Mouse (Mus musculus) heart, embryonic 15.5 days (tissue): ENCODE data around the gene Ywhag. TPM values are rescaled to one million over a fixed set of nuclear protein-coding genes. Genes with fewer than 3 reads are reported as not detected.

ENCODE experiments used
- ATAC-seq: fragments of 200-750 bp; cut with Nextera tagmentation; replicated peaks from 2 replicates; pipeline ENCODE4 v1.8.0; 2017; ENCODE audit warnings: low read depth, moderate TSS enrichment; ENCODE audit not compliant: insufficient number of reproducible peaks, insufficient read depth, low FRiP score
- H3K27ac ChIP-seq: fragments of 300-500 bp; sonication (generic); 2 replicates; pipeline ENCODE4 v1.5.1; 2015; ENCODE audit warnings: mild to moderate bottlenecking, inconsistent platforms
- H3K27me3 ChIP-seq: fragments of 300-500 bp; sonication (generic); 2 replicates; pipeline ENCODE4 v1.6.1; 2015; ENCODE audit warnings: inconsistent platforms
- H3K36me3 ChIP-seq: fragments of 300-500 bp; sonication (generic); 2 replicates; pipeline ENCODE4 v1.6.1; 2015; ENCODE audit warnings: mild to moderate bottlenecking, inconsistent platforms
- H3K4me1 ChIP-seq: fragments of 300-500 bp; sonication (generic); replicated peaks from 2 replicates; pipeline ENCODE4 v1.6.1; 2015; ENCODE audit warnings: inconsistent platforms
- H3K4me2 ChIP-seq: fragments of 300-500 bp; sonication (generic); 2 replicates; pipeline ENCODE4 v1.6.1; 2015; ENCODE audit warnings: inconsistent platforms, mild to moderate bottlenecking, moderate library complexity
- H3K4me3 ChIP-seq: fragments of 300-500 bp; sonication (generic); 2 replicates; pipeline ENCODE4 v1.5.1; 2015; ENCODE audit warnings: mild to moderate bottlenecking, inconsistent platforms
- H3K9ac ChIP-seq: fragments of 300-500 bp; sonication (generic); 2 replicates; pipeline ENCODE4 v1.6.1; 2015; ENCODE audit warnings: mild to moderate bottlenecking, inconsistent platforms
- H3K9me3 ChIP-seq: fragments of 300-500 bp; sonication (generic); replicated peaks from 2 replicates; pipeline ENCODE4 v1.6.1; 2016; ENCODE audit warnings: inconsistent platforms
- WGBS: fragments of 180-500 bp; shearing (Covaris S2); methylation state at CpG from one replicate; pipeline ENCODE4 v1.1.7; 2015; ENCODE audit warnings: mixed read lengths; 5-methylcytosine and 5-hydroxymethylcytosine counted together
- polyA plus RNA-seq: library from polyadenylated mRNA; unstranded; fragments of >200 nt; fragmentation: Nextera tagmentation; extraction: Ambion mirVana; gene quantifications from 2 replicates; pipeline ENCODE4 v1.2.1, GENCODE M21; 2015

Ywhag gene
- polyA plus RNA-seq, 1 experiment from 2014 or later, result 150 TPM

- H3K9me3 ChIP-seq, result no peaks in the 10 kb centered on the region
- H3K27me3 ChIP-seq, result no peaks in the 10 kb centered on the region
- no peak for ATAC-seq
- 87% methylated on average over 25 of the region's 25 CpGs for WGBS
- H3K9ac ChIP-seq, result no peak overlapping the region
- no peak overlapping the region for H3K27ac ChIP-seq
- H3K36me3 ChIP-seq, result peaks cover 45% of the 10 kb centered on the region
- no peak overlapping the region for H3K4me3 ChIP-seq
- H3K4me1 ChIP-seq, result peaks cover 62% of the 10 kb centered on the region
- no peak overlapping the region for H3K4me2 ChIP-seq
Observed at GRCm38 (mm10) chr5:135910813-135911212, 23.6 kb downstream of the Ywhag start.

- Histone ChIP-seq H3K9me3 (no peaks in the 10 kb centered on the region), H3K9ac (no peak overlapping the region), H3K4me2 (no peak overlapping the region), H3K4me3 (no peak overlapping the region), H3K4me1 (peaks cover 59% of the 10 kb centered on the region), H3K36me3 (peaks cover 45% of the 10 kb centered on the region), H3K27me3 (no peaks in the 10 kb centered on the region), H3K27ac (no peak overlapping the region)
- no peak for ATAC-seq
- 78% methylated on average over 10 of the region's 10 CpGs for WGBS
Observed at GRCm38 (mm10) chr5:135909646-135910045, 24.8 kb downstream of the Ywhag start.

- Histone ChIP-seq H3K27me3 (no peaks in the 10 kb centered on the region), H3K4me3 (no peak overlapping the region), H3K27ac (no peak overlapping the region), H3K4me1 (peaks cover 60% of the 10 kb centered on the region), H3K9me3 (no peaks in the 10 kb centered on the region), H3K9ac (no peak overlapping the region), H3K4me2 (no peak overlapping the region), H3K36me3 (peaks cover 45% of the 10 kb centered on the region)
- 89% methylated on average over 16 of the region's 16 CpGs for WGBS
- no peak for ATAC-seq
Observed at GRCm38 (mm10) chr5:135908989-135909388, 25.4 kb downstream of the Ywhag start.

GRCm38 (mm10) chr5:135908185-135908584 is 26.2 kb downstream of the Ywhag start:
- Histone ChIP-seq H3K27ac (peak overlapping the region; percentile 5; the same call in 1 of the 2 replicates), H3K4me2 (no peak overlapping the region), H3K36me3 (peaks cover 45% of the 10 kb centered on the region), H3K4me1 (peaks cover 58% of the 10 kb centered on the region), H3K9ac (no peak overlapping the region), H3K27me3 (no peaks in the 10 kb centered on the region), H3K4me3 (no peak overlapping the region), H3K9me3 (no peaks in the 10 kb centered on the region)
- no peak for ATAC-seq
- 83% methylated on average over 12 of the region's 12 CpGs for WGBS

- Histone ChIP-seq H3K4me1 (peaks cover 50% of the 10 kb centered on the region), H3K4me3 (no peak overlapping the region), H3K27me3 (no peaks in the 10 kb centered on the region), H3K4me2 (no peak overlapping the region), H3K36me3 (peaks cover 45% of the 10 kb centered on the region), H3K9ac (no peak overlapping the region), H3K27ac (peak overlapping the region; percentile 5), H3K9me3 (no peaks in the 10 kb centered on the region)
- ATAC-seq, result no peak
- WGBS, result 67% methylated on average over 13 of the region's 13 CpGs
Observed at GRCm38 (mm10) chr5:135907256-135907655, 27.2 kb downstream of the Ywhag start.

- no peaks in the 10 kb centered on the region for H3K9me3 ChIP-seq
- ATAC-seq, result no peak
- H3K4me2 ChIP-seq, result no peak overlapping the region
- no peaks in the 10 kb centered on the region for H3K27me3 ChIP-seq
- H3K27ac ChIP-seq, result peak overlapping the region; percentile 5; the same call in 1 of the 2 replicates
- H3K9ac ChIP-seq, result no peak overlapping the region
- 84% methylated on average over 4 of the region's 4 CpGs for WGBS
- H3K4me3 ChIP-seq, result no peak overlapping the region
- H3K4me1 ChIP-seq, result peaks cover 46% of the 10 kb centered on the region
- H3K36me3 ChIP-seq, result peaks cover 45% of the 10 kb centered on the region
Observed at GRCm38 (mm10) chr5:135906846-135907245, 27.6 kb downstream of the Ywhag start.

GRCm38 (mm10) chr5:135905320-135906225 is 28.8 kb downstream of the Ywhag start:
- Histone ChIP-seq H3K4me3 (no peak overlapping the region), H3K4me2 (no peak overlapping the region), H3K36me3 (peaks cover 33% of the 10 kb centered on the region), H3K27me3 (no peaks in the 10 kb centered on the region), H3K9ac (no peak overlapping the region), H3K27ac (peak overlapping the region; percentile 45), H3K9me3 (no peaks in the 10 kb centered on the region), H3K4me1 (peaks cover 44% of the 10 kb centered on the region)
- 42% methylated on average over 8 of the region's 8 CpGs for WGBS
- no peak for ATAC-seq

- Histone ChIP-seq H3K9me3 (no peaks in the 10 kb centered on the region), H3K4me3 (peak overlapping the region; percentile 47), H3K4me1 (peaks cover 43% of the 10 kb centered on the region), H3K4me2 (peak overlapping the region; percentile 82), H3K27me3 (no peaks in the 10 kb centered on the region), H3K27ac (peak overlapping the region; percentile 81), H3K36me3 (peaks cover 20% of the 10 kb centered on the region; the same call in 1 of the 2 replicates), H3K9ac (no peak overlapping the region)
- ATAC-seq, result no peak
- WGBS, result 55% methylated on average over 5 of the region's 5 CpGs
Observed at GRCm38 (mm10) chr5:135904259-135904658, 30.2 kb downstream of the Ywhag start.

GRCm38 (mm10) chr5:135903551-135904151 is 30.8 kb downstream of the Ywhag start:
- H3K9ac ChIP-seq, result peak overlapping the region; percentile 43
- H3K4me3 ChIP-seq, result peak overlapping the region; percentile 47
- no peaks in the 10 kb centered on the region for H3K27me3 ChIP-seq
- H3K27ac ChIP-seq, result peak overlapping the region; percentile 81
- H3K9me3 ChIP-seq, result no peaks in the 10 kb centered on the region
- peaks cover 41% of the 10 kb centered on the region for H3K4me1 ChIP-seq
- H3K36me3 ChIP-seq, result peaks cover 15% of the 10 kb centered on the region; the same call in 1 of the 2 replicates
- peak; percentile 94 for ATAC-seq
- WGBS, result 1% methylated on average over 30 of the region's 30 CpGs
- H3K4me2 ChIP-seq, result peak overlapping the region; percentile 82

- H3K4me2 ChIP-seq, result peak overlapping the region; percentile 82
- no peaks in the 10 kb centered on the region for H3K27me3 ChIP-seq
- H3K9ac ChIP-seq, result peak overlapping the region; percentile 43; the same call in 1 of the 2 replicates
- 26% methylated on average over 7 of the region's 7 CpGs for WGBS
- H3K4me1 ChIP-seq, result peaks cover 40% of the 10 kb centered on the region
- H3K9me3 ChIP-seq, result no peaks in the 10 kb centered on the region
- peaks cover 11% of the 10 kb centered on the region; the same call in 1 of the 2 replicates for H3K36me3 ChIP-seq
- peak overlapping the region; percentile 47 for H3K4me3 ChIP-seq
- peak overlapping the region; percentile 81 for H3K27ac ChIP-seq
- no peak for ATAC-seq
Observed at GRCm38 (mm10) chr5:135903058-135903457, 31.4 kb downstream of the Ywhag start.

GRCm38 (mm10) chr5:135901354-135902095 is 32.9 kb downstream of the Ywhag start:
- H3K4me1 ChIP-seq, result peaks cover 27% of the 10 kb centered on the region
- no peaks in the 10 kb centered on the region for H3K9me3 ChIP-seq
- H3K27me3 ChIP-seq, result no peaks in the 10 kb centered on the region
- 58% methylated on average over 6 of the region's 6 CpGs for WGBS
- peaks cover under 1% of the 10 kb centered on the region; the same call in 1 of the 2 replicates for H3K36me3 ChIP-seq
- no peak for ATAC-seq
- H3K27ac ChIP-seq, result no peak overlapping the region
- no peak overlapping the region for H3K4me2 ChIP-seq
- H3K9ac ChIP-seq, result no peak overlapping the region
- H3K4me3 ChIP-seq, result no peak overlapping the region
